20 mouse cellular contexts compared by ENCODE assay signal in the genomic region with DNA sequence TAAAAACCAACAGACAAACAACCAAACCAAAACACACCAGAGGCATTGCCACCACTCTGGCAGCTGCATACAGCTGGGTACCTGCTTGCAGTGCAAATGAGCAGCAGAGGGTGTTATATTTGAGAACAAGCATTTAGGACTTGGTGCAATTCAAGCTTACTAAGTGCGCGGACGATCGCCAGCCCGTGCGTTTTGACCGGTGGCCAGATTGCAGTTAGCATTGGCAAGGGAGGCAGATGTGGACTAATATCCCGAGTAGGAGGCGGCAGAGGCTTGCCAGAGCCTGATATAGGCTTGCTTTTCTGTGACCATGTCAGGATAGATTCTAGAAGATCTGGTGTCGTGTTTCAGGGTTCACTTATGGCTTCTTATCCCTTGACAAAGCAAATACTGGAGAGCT. TPM values are rescaled to one million over a fixed set of nuclear protein-coding genes. Genes with fewer than 3 reads are reported as not detected.
A peak's percentile ranks its signal among the peaks of the same experiment; 100 is the strongest.
DNase-seq lines count a peak whose midpoint lies in the region; ATAC-seq and TF ChIP-seq lines count a peak whose summit lies in the region.
"Had no signal": no experiment of that assay in that cellular context is flagged by ENCODE, and none has a peak within 500 bp of the region (broad histone marks: within the 10 kb centered on the region; RNA-seq: fewer than 3 reads in every experiment).

No protein-coding gene starts in this region.

- H3K27ac ChIP-seq in liver, adult 2 months (replicated peaks; ENCODE audit: insufficient read depth, low read depth, low read length) = no peak overlapping the region
- H3K27ac ChIP-seq: embryonic facial prominence, embryonic 10.5 days; forebrain, embryonic 13.5 days; limb, embryonic 15.5 days had no signal

- DNase-seq in frontal cortex, adult 2 months (ENCODE audit: extremely low spot score in 1 of 2, low spot score in 1 of 2) = no peak
- peak; percentile 70 for DNase-seq in liver, adult 2 months (ENCODE audit: extremely low read depth, low read depth, low spot score)
- DNase-seq in liver = no peak
- DNase-seq in gastrocnemius, adult 8-10 months (ENCODE audit: low spot score in 2 of 2) = peak; percentile 12 to 40
- no peak for DNase-seq in layer of hippocampus, postnatal 25 days (ENCODE audit: extremely low spot score in 1 of 2, low spot score in 1 of 2)
- no peak for DNase-seq in right cerebral cortex, postnatal 14 days
- DNase-seq: adrenal gland, adult 8-10 months; B cell, adult 2 months; cerebellum, adult 18-20 months; kidney, adult 2 months; kidney, postnatal 25 days; liver, postnatal 0 days; lung, postnatal 14 days; midbrain, embryonic 14.5 days had no signal

- peaks cover 4% of the 10 kb centered on the region; the same call in 1 of the 2 replicates for H3K36me3 ChIP-seq in liver, adult 2 months (ENCODE audit: control insufficient read depth, insufficient read depth, low read length)

- H3K79me2 ChIP-seq in liver, adult 2 months (ENCODE audit: control insufficient read depth, insufficient read depth, low read length) = no peaks in the 10 kb centered on the region

- ATAC-seq in frontal cortex, adult (ENCODE audit: low TSS enrichment) = 0 out of 2 replicates have a peak, but pooled peaks have one; percentile 13
- ATAC-seq: forebrain, embryonic 13.5 days; inflammation-experienced regulatory T-cells, adult 6 months; liver, postnatal 0 days had no signal

- no peaks in the 10 kb centered on the region for H3K27me3 ChIP-seq in liver, adult 2 months (ENCODE audit: control insufficient read depth, insufficient read depth, low read length)
- H3K27me3 ChIP-seq: forebrain, embryonic 13.5 days; limb, embryonic 15.5 days had no signal

- H3K4me3 ChIP-seq in liver, adult 2 months (ENCODE audit: insufficient read depth, low read depth, low read length) = no peak overlapping the region
- H3K4me3 ChIP-seq: embryonic facial prominence, embryonic 10.5 days; forebrain, embryonic 13.5 days; limb, embryonic 15.5 days; myocyte had no signal

- WGBS in liver, adult 2 months = 21% methylated on average over 10 of the region's 10 CpGs

- no peak for TF ChIP-seq POLR2A in liver, adult 2 months (IDR thresholded peaks at IDR 0.05; ENCODE audit: extremely low read depth, insufficient read depth, low read length)

- no peak overlapping the region for H3K9ac ChIP-seq in liver, adult 2 months (ENCODE audit: low read depth, low read length)
- H3K9ac ChIP-seq: forebrain, embryonic 13.5 days; limb, embryonic 15.5 days; liver, postnatal 0 days had no signal

- no peak for TF ChIP-seq CTCF in liver, adult 2 months (IDR thresholded peaks at IDR 0.05; ENCODE audit: low read depth, low read length)

- H3K4me1 ChIP-seq in liver, adult 2 months (ENCODE audit: control insufficient read depth, insufficient read depth, low read length) = no peaks in the 10 kb centered on the region; the same call in 1 of the 2 replicates
- H3K4me1 ChIP-seq: limb, embryonic 15.5 days had no signal

RNA-seq across cellular contexts. Expression of a gene that starts 52.1 kb away (rescaled TPM):
- 61.7 and 63.9 TPM in 2 replicates for polyA plus RNA-seq in frontal cortex, adult 2 months (2012; rRNA removed)
- total RNA-seq in liver, adult 2 months (2014; rRNA removed) = 11.3 and 11.4 TPM in 2 replicates
- 12.1 and 16.0 TPM in 2 replicates for polyA plus RNA-seq in liver, adult 2 months (2012; rRNA removed)
- 1 to 10 TPM; 6.1 to 8.8 (median 7.3) TPM for total RNA-seq in gastrocnemius, adult 8-10 months (2022)
- total RNA-seq in layer of hippocampus, postnatal 25 days (2021) = 10 to 100 TPM; 83.8 to 89.0 TPM

Comparison
In these comparisons a context has a peak if more than half of its experiments do, and no peak if none do; other contexts are left out.
1. DNase-seq: peak in liver, adult 2 months (single experiment) and gastrocnemius, adult 8-10 months (2 of 2); none in frontal cortex, adult 2 months (0 of 2), liver (single experiment), layer of hippocampus, postnatal 25 days (0 of 2) and right cerebral cortex, postnatal 14 days (single experiment).